Mouse (Mus musculus): Measurements from ENCODE around the gene Vgll4. TPM values are rescaled to one million over a fixed set of nuclear protein-coding genes. Genes with fewer than 3 reads are reported as not detected.

The Vgll4 gene
- polyA plus RNA-seq (2012; rRNA removed): 37.6 and 38.4 TPM in 2 replicates

- H3K27me3 ChIP-seq (ENCODE audit: control insufficient read depth, insufficient read depth, low read length): no peaks in the 10 kb centered on the region
- no peaks in the 10 kb centered on the region for H3K36me3 ChIP-seq (ENCODE audit: control insufficient read depth, insufficient read depth, low read length)
- H3K4me1 ChIP-seq (ENCODE audit: control insufficient read depth, insufficient read depth, low read length): peaks cover 21% of the 10 kb centered on the region
- peak within 1 kb of the TSS; percentile 83 for H3K4me3 ChIP-seq (ENCODE audit: control insufficient read depth, low read depth, low read length)
- no peak within 1 kb of the TSS for H3K27ac ChIP-seq (ENCODE audit: control insufficient read depth, insufficient read depth, low read depth, low read length)
- TF ChIP-seq POLR2A (IDR thresholded peaks at IDR 0.05; ENCODE audit: control insufficient read depth, low read depth, low read length): no peak
- TF ChIP-seq CTCF (IDR thresholded peaks at IDR 0.05; ENCODE audit: control insufficient read depth, insufficient read depth, insufficient replicate concordance, low read depth, low read length): no peak
Measured at GRCm38 (mm10) chr6:114969213-114970120, at the start of gene Vgll4. Vgll4 (minus strand) TSS chr6:114969994.

- Histone ChIP-seq H3K4me1 (ENCODE audit: control insufficient read depth, insufficient read depth, low read length) (no peaks in the 10 kb centered on the region), H3K4me3 (ENCODE audit: control insufficient read depth, low read depth, low read length) (no peak overlapping the region), H3K36me3 (ENCODE audit: control insufficient read depth, insufficient read depth, low read length) (0 out of 2 replicates have a peak, but pooled peaks cover 2% of the 10 kb centered on the region), H3K27ac (ENCODE audit: control insufficient read depth, insufficient read depth, low read depth, low read length) (no peak overlapping the region), H3K27me3 (ENCODE audit: control insufficient read depth, insufficient read depth, low read length) (no peaks in the 10 kb centered on the region)
- TF ChIP-seq CTCF (IDR thresholded peaks at IDR 0.05; ENCODE audit: control insufficient read depth, insufficient read depth, insufficient replicate concordance, low read depth, low read length) (no peak), POLR2A (IDR thresholded peaks at IDR 0.05; ENCODE audit: control insufficient read depth, low read depth, low read length) (no peak)
Measured at GRCm38 (mm10) chr6:115015461-115015860, 45.7 kb upstream of the Vgll4 start.

- Histone ChIP-seq H3K4me1 (ENCODE audit: control insufficient read depth, insufficient read depth, low read length) (no peaks in the 10 kb centered on the region), H3K27me3 (ENCODE audit: control insufficient read depth, insufficient read depth, low read length) (no peaks in the 10 kb centered on the region), H3K27ac (ENCODE audit: control insufficient read depth, insufficient read depth, low read depth, low read length) (no peak overlapping the region), H3K36me3 (ENCODE audit: control insufficient read depth, insufficient read depth, low read length) (0 out of 2 replicates have a peak, but pooled peaks cover 2% of the 10 kb centered on the region), H3K4me3 (ENCODE audit: control insufficient read depth, low read depth, low read length) (no peak overlapping the region)
- no peak for TF ChIP-seq POLR2A (IDR thresholded peaks at IDR 0.05; ENCODE audit: control insufficient read depth, low read depth, low read length)
- no peak for TF ChIP-seq CTCF (IDR thresholded peaks at IDR 0.05; ENCODE audit: control insufficient read depth, insufficient read depth, insufficient replicate concordance, low read depth, low read length)
Measured at GRCm38 (mm10) chr6:115013574-115013973, 43.8 kb upstream of the Vgll4 start.

- Histone ChIP-seq H3K27ac (ENCODE audit: control insufficient read depth, insufficient read depth, low read depth, low read length) (no peak overlapping the region), H3K4me3 (ENCODE audit: control insufficient read depth, low read depth, low read length) (no peak overlapping the region), H3K36me3 (ENCODE audit: control insufficient read depth, insufficient read depth, low read length) (0 out of 2 replicates have a peak, but pooled peaks cover 2% of the 10 kb centered on the region), H3K4me1 (ENCODE audit: control insufficient read depth, insufficient read depth, low read length) (no peaks in the 10 kb centered on the region), H3K27me3 (ENCODE audit: control insufficient read depth, insufficient read depth, low read length) (no peaks in the 10 kb centered on the region)
- TF ChIP-seq CTCF (IDR thresholded peaks at IDR 0.05; ENCODE audit: control insufficient read depth, insufficient read depth, insufficient replicate concordance, low read depth, low read length) (no peak), POLR2A (IDR thresholded peaks at IDR 0.05; ENCODE audit: control insufficient read depth, low read depth, low read length) (no peak)
Measured at GRCm38 (mm10) chr6:115011792-115012191, 42.0 kb upstream of the Vgll4 start.

- H3K27ac ChIP-seq (ENCODE audit: control insufficient read depth, insufficient read depth, low read depth, low read length): no peak overlapping the region
- H3K4me1 ChIP-seq (ENCODE audit: control insufficient read depth, insufficient read depth, low read length): no peaks in the 10 kb centered on the region
- 0 out of 2 replicates have a peak, but pooled peaks cover 2% of the 10 kb centered on the region for H3K36me3 ChIP-seq (ENCODE audit: control insufficient read depth, insufficient read depth, low read length)
- no peak overlapping the region for H3K4me3 ChIP-seq (ENCODE audit: control insufficient read depth, low read depth, low read length)
- TF ChIP-seq POLR2A (IDR thresholded peaks at IDR 0.05; ENCODE audit: control insufficient read depth, low read depth, low read length) (no peak), CTCF (IDR thresholded peaks at IDR 0.05; ENCODE audit: control insufficient read depth, insufficient read depth, insufficient replicate concordance, low read depth, low read length) (no peak)
- no peaks in the 10 kb centered on the region for H3K27me3 ChIP-seq (ENCODE audit: control insufficient read depth, insufficient read depth, low read length)
Measured at GRCm38 (mm10) chr6:115010815-115011214, 41.0 kb upstream of the Vgll4 start.

- H3K27me3 ChIP-seq (ENCODE audit: control insufficient read depth, insufficient read depth, low read length): no peaks in the 10 kb centered on the region
- H3K4me1 ChIP-seq (ENCODE audit: control insufficient read depth, insufficient read depth, low read length): no peaks in the 10 kb centered on the region
- 0 out of 2 replicates have a peak, but pooled peaks cover 2% of the 10 kb centered on the region for H3K36me3 ChIP-seq (ENCODE audit: control insufficient read depth, insufficient read depth, low read length)
- H3K4me3 ChIP-seq (ENCODE audit: control insufficient read depth, low read depth, low read length): no peak overlapping the region
- no peak overlapping the region for H3K27ac ChIP-seq (ENCODE audit: control insufficient read depth, insufficient read depth, low read depth, low read length)
- TF ChIP-seq POLR2A (IDR thresholded peaks at IDR 0.05; ENCODE audit: control insufficient read depth, low read depth, low read length): no peak
- no peak for TF ChIP-seq CTCF (IDR thresholded peaks at IDR 0.05; ENCODE audit: control insufficient read depth, insufficient read depth, insufficient replicate concordance, low read depth, low read length)
Measured at GRCm38 (mm10) chr6:115010304-115010703, 40.5 kb upstream of the Vgll4 start.

- Histone ChIP-seq H3K27ac (ENCODE audit: control insufficient read depth, insufficient read depth, low read depth, low read length) (no peak overlapping the region), H3K27me3 (ENCODE audit: control insufficient read depth, insufficient read depth, low read length) (no peaks in the 10 kb centered on the region), H3K36me3 (ENCODE audit: control insufficient read depth, insufficient read depth, low read length) (0 out of 2 replicates have a peak, but pooled peaks cover 2% of the 10 kb centered on the region), H3K4me3 (ENCODE audit: control insufficient read depth, low read depth, low read length) (no peak overlapping the region), H3K4me1 (ENCODE audit: control insufficient read depth, insufficient read depth, low read length) (no peaks in the 10 kb centered on the region)
- peak; percentile 88 for TF ChIP-seq CTCF (IDR thresholded peaks at IDR 0.05; ENCODE audit: control insufficient read depth, insufficient read depth, insufficient replicate concordance, low read depth, low read length)
- TF ChIP-seq POLR2A (IDR thresholded peaks at IDR 0.05; ENCODE audit: control insufficient read depth, low read depth, low read length): no peak
Measured at GRCm38 (mm10) chr6:115007728-115008127, 37.9 kb upstream of the Vgll4 start.

Data from testis, adult 2 months (tissue).